ENCODE assay signal across 8 mouse cellular contexts in genomic region chr17:43016371-43017331, GRCm38 (mm10). TPM values are rescaled to one million over a fixed set of nuclear protein-coding genes. Genes with fewer than 3 reads are reported as not detected.
DNase-seq lines count a peak whose midpoint lies in the region; ATAC-seq lines count a peak whose summit lies in the region.

Tnfrsf21 (plus strand) TSS chr17:43016555.

- ATAC-seq in megakaryocyte, adult 5-6 weeks (ENCODE audit: poor library complexity, severe bottlenecking), result peak; percentile 91

- DNase-seq in adrenal gland, adult 18-20 months (ENCODE audit: low spot score in 2 of 2), result peak; percentile 57 to 69
- peak; percentile 96 for DNase-seq in embryo, embryonic 10.5 days (ENCODE audit: low spot score)
- peak; percentile 84 for DNase-seq in gastrocnemius, postnatal 10 days
- DNase-seq in hindlimb bud, embryonic 11.5 days (ENCODE audit: extremely low spot score, low read depth, low spot score), result peak; percentile 81
- peak; percentile 89 to 93 for DNase-seq in left cerebral cortex, adult 8-10 months (ENCODE audit: low spot score in 2 of 2)
- peak; percentile 96 for DNase-seq in right cerebral cortex, adult 18-20 months
- DNase-seq in urinary bladder, adult 2 months (ENCODE audit: low spot score), result peak; percentile 78

RNA-seq across cellular contexts. Expression of gene Tnfrsf21, which starts in this region (rescaled TPM):
- 1 to 10 TPM; 2.8 to 4.3 TPM for total RNA-seq in adrenal gland, adult 18-20 months (2021)
- 10 to 100 TPM; 34.7 to 41.4 TPM for total RNA-seq in gastrocnemius, postnatal 10 days (2021)
- total RNA-seq in left cerebral cortex, adult 8-10 months (2022), result 10 to 100 TPM; 67.6 to 78.7 (median 76.5) TPM
- 107 and 122 TPM in 2 replicates for total RNA-seq in megakaryocyte, adult 5-6 weeks (2015)
- 95.1 and 116 TPM in 2 replicates for total RNA-seq in megakaryocyte, adult 5-6 weeks (2017)
- polyA plus RNA-seq in urinary bladder, adult 2 months (2012; rRNA removed), result 62.3 and 64.4 TPM in 2 replicates

Comparison
In these comparisons a context has a peak if more than half of its experiments do, and no peak if none do; other contexts are left out.
1. Peak in every context shown above with its lines: DNase-seq and ATAC-seq.
2. RNA of gene Tnfrsf21 (total RNA-seq): 95.1 to 122 TPM in megakaryocyte, adult 5-6 weeks, 67.6 to 78.7 TPM in left cerebral cortex, adult 8-10 months and 34.7 to 41.4 TPM in gastrocnemius, postnatal 10 days; 2.8 to 4.3 TPM in adrenal gland, adult 18-20 months; every median in the first group is over 4 times any median in the second.